Mouse (Mus musculus): ENCODE results near the gene Ltb4r2.
A peak's percentile ranks its signal among the peaks of the same experiment; 100 is the strongest.

The Ltb4r2 gene

DNA sequence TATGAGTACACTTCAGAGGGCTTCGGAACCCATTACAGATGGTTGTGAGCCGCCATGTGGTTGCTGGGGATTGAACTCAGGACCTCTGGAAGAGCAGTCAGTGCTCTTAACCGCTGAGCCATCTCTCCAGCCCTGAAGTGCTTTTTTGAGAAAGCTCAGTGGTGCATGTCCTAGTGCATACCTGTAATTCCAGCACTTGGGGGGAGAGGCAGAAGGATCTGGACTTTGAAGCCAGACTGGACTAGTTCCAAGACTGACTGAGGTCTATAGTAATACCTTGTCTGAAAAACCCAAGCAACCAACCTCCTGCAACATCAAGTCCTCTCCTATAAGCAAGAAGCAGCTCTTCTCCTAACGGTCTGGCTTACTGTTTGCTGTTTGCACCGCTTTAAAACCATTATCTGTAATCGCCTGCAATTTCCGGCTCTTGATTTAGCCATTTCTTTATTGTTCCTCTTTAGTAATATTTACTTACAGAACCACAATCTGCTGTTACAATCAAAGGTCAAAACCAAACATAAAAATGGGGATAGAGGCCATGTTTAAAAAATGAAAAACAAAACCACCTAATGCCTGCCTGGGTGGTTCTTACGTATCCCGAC, 24.0 kb upstream of the Ltb4r2 start:
- DNase-seq (ENCODE audit: low spot score): no peak

- DNase-seq (ENCODE audit: low spot score): peak; percentile 58
These were observed 17.5 kb upstream of the Ltb4r2 start for GRCm38 (mm10) chr14:55743711-55744110.

GRCm38 (mm10) chr14:55745180-55745860, 15.9 kb upstream of the Ltb4r2 start, which contains the start of the genes Dhrs1 and Nop9:
TSS of gene Dhrs1 (minus strand) at chr14:55745690.
TSS of gene Nop9 (plus strand) at chr14:55745693.
- DNase-seq (ENCODE audit: low spot score): peak; percentile 81

DNA sequence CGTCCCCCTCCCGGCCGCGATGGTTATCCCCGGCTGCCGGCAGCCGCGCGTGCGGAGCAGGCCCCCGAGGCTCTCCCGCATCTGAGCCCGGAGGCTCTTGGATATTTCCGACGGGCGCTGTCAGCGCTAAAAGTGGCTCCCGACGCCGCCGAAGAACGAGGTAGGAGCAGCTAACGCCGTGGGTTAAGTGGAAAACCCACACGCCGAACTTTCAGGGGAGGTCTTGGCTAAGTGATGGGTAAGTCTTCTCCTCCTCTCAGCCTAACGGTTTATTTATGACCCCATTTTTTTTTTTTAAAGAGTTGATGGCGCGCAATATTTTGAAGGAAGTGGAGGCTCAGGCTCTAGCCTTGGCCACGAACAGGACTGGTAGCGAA, 15.4 kb upstream of the Ltb4r2 start:
- DNase-seq (ENCODE audit: low spot score): no peak

DNA sequence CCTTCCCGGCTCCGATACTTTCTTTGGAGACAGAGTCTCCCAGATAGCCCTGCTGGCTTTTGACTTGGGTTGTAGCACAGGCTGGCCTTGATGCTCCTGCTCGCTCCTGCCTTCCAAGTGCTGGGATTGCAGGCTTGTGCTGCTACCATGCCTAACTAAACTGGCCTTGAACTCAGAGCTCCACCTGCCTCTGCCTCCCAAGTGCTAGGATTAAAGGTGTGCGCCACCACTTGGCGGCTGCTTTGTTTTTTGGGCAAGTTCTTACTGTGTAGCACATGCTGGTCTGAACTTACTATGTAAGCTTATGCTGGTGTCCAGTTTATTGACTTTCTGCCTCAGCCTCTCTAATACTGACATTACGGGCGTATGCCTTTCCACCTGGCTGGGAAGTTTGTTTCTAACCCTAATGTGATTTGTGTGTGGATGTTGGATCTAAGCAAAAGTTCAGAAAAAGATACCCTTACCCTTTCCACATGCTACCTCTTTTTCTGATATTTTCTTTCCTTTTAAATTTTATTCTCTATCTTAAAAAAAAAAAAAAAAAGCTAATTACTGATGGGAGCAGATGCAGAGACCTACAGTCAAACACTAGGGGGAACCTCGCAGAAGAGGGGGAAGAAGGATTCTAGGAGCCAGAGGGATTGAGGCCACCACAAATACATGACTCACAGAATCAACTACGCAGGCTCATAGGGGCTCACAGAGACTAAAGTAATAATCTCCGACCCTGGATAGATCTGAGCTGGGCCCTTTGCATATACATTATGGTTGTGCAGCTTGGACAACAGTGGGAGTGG, 14.0 kb upstream of the Ltb4r2 start:
- no peak for DNase-seq (ENCODE audit: low spot score)

GRCm38 (mm10) chr14:55757566-55757965, 3.7 kb upstream of the Ltb4r2 start:
- no peak for DNase-seq (ENCODE audit: low spot score)

DNA sequence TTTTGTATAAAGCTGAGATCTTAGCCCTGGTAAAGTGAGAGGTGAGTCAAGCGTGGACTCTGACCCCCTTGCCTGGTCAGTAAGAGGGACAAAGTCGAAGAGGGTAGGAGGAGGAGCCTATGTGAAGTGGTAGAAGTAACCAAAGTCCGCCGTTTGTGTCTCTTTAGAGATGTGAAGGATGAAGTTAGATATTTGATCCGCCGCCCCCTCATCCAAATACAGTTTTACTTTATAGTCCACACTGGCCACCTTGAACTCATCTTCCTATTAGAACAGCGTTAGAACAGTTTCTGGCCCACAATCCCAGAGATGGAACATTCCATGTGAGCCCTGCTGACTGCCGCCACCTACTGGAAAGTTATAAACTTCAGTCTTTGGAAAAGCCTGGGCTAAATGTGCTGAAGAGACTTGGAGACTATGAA, 2.9 kb upstream of the Ltb4r2 start, which contains the start of gene Cideb:
Gene Cideb (minus strand): TSS at position 96 of the 422 bp plus-strand sequence.
- DNase-seq (ENCODE audit: low spot score): no peak

DNA sequence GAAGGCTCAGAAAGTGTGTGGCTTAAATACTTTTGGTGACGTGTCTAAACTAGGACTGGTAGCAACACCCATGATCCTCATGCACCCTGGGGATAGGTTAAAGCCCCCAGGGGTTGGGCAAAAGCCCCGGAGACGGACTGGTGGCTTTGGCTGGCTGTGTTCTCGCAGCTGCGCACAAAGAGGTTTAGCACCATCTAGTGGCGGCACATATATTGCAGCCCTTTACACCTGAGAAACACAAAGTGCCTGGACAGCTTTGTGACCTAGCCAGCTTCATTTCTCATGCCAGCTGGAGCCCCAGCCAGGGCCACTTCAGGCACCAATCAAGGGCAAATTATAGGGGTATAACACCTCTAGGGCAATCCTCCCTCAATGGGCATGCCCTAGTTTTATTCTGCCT, 1.1 kb upstream of the Ltb4r2 start:
- DNase-seq (ENCODE audit: low spot score): peak; percentile 59

GRCm38 (mm10) chr14:55762001-55762821, 983 bp downstream of the Ltb4r2 start:
- DNase-seq (ENCODE audit: low spot score): no peak

GRCm38 (mm10) chr14:55763166-55763565, 1.9 kb downstream of the Ltb4r2 start:
- no peak for DNase-seq (ENCODE audit: low spot score)

DNA sequence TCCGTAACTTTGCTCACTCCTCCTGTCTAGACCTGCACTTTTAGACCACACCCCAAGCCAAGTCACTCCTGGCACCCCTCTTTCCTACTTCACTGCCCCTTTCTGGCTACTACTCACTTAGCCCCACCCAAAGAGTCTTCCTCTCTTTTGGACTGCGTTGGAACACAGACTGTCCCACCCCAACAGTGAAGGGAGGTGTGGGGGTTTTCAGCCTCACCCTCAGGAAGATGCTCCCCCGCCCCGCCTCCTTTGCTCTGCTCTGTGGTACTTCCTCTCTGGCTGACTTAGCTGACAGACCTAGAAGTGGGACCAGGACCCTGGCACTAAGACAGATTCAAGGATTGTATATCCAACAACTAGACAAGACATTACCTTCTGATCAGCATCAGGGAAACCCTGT, 4.5 kb downstream of the Ltb4r2 start, which contains the start of gene Ltb4r1:
Gene Ltb4r1 (plus strand): TSS at position 267 of the 400 bp plus-strand sequence.
- DNase-seq (ENCODE audit: low spot score): no peak

DNA sequence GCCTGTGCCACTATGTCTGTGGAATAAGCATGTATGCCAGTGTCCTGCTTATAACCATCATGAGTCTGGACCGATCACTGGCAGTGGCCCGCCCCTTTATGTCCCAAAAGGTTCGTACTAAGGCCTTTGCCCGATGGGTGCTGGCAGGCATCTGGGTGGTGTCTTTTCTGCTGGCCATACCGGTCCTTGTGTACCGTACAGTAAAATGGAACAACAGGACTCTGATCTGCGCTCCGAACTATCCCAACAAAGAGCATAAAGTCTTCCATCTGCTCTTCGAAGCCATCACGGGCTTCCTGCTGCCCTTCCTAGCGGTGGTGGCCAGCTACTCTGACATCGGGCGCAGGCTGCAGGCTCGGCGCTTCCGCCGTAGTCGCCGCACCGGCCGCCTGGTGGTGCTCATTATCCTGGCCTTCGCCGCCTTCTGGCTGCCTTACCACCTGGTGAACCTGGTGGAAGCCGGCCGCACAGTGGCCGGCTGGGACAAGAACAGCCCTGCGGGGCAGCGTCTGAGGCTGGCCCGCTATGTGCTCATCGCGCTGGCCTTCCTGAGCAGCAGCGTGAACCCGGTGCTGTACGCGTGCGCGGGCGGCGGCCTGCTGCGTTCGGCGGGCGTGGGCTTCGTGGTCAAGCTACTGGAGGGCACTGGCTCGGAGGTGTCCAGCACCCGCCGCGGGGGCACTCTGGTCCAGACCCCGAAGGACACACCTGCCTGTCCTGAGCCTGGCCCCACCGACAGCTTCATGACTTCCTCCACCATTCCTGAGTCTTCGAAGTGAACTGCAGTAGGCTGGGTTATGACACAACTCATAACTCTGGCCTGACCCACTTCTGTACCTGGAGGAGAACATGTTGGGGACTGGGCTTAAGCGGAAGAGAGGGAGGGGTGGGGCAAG, 6.5 kb downstream of the Ltb4r2 start:
- DNase-seq (ENCODE audit: low spot score): no peak

GRCm38 (mm10) chr14:55768555-55768954, 7.3 kb downstream of the Ltb4r2 start:
- no peak for DNase-seq (ENCODE audit: low spot score)

- DNase-seq (ENCODE audit: low spot score): no peak
These were observed 8.0 kb downstream of the Ltb4r2 start for GRCm38 (mm10) chr14:55769087-55769703.

- DNase-seq (ENCODE audit: low spot score): no peak
These were observed 15.5 kb downstream of the Ltb4r2 start for GRCm38 (mm10) chr14:55776711-55777110.

- DNase-seq (ENCODE audit: low spot score): no peak
These were observed 15.9 kb downstream of the Ltb4r2 start for GRCm38 (mm10) chr14:55777176-55777575.

DNA sequence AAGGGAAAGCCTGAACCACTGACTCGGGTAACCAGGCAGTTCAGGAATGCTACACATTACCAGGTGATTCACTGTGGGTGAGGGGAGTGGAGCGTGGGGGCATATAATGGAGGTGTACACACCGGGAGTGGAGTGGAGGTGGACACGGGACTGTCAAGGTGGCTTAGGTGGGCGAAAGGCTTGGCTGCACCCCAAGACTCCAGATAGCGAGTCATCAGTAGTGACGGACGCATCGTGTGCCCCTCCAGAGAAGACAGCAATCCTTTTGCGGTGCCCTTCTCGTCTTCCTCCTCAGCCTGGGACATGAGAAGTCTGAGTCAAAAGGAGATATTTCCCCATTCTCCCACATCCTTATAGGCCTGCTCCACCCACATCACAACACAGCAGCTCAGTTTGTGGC, 16.6 kb downstream of the Ltb4r2 start:
- no peak for DNase-seq (ENCODE audit: low spot score)

- DNase-seq (ENCODE audit: low spot score): no peak
These were observed 17.5 kb downstream of the Ltb4r2 start for GRCm38 (mm10) chr14:55778686-55779085.

DNA sequence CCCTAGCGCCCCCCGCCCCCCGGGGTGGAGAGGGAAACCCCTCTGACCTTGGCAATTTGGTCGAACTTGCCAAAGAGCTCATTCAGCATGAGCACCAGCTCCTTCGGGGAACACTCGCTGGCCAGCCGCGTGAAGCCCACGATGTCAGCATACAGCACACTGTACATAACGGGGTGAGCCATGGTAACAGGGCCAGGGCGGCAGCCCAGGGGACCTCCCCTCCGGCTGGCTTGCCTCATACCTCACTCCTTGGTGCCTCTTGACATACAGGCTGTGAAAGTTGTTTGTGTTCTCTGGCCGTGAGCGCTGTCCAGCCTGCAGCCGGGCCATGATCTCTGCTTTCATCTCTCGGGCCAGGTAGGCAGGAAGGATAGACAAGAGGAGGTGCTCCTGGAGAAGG, 18.4 kb downstream of the Ltb4r2 start:
- no peak for DNase-seq (ENCODE audit: low spot score)

- DNase-seq (ENCODE audit: low spot score): no peak
These were observed 19.5 kb downstream of the Ltb4r2 start for GRCm38 (mm10) chr14:55780736-55781135.
